Mouse (Mus musculus) hindbrain, embryonic 10.5 days (tissue): ENCODE data around the gene Cldn4. TPM values are rescaled to one million over a fixed set of nuclear protein-coding genes. Genes with fewer than 3 reads are reported as not detected.

ENCODE experiments used
- polyA plus RNA-seq: library from polyadenylated mRNA; unstranded; fragments of >200 nt; fragmentation: Nextera tagmentation; extraction: Ambion mirVana; gene quantifications from 2 replicates; pipeline ENCODE4 v1.2.1, GENCODE M21; 2016

The Cldn4 gene
- polyA plus RNA-seq, 1 experiment from 2014 or later = 11.0 TPM

Other genes starting within 250 kb of the Cldn4 start
- gene Eln, start 199.6 kb downstream of the Cldn4 start, polyA plus RNA-seq = 1.2 and 2.3 TPM in 2 replicates
- not detected in 2 replicates for gene Tmem270, start 40.2 kb downstream of the Cldn4 start, polyA plus RNA-seq
- gene Cldn13, start 31.4 kb downstream of the Cldn4 start, polyA plus RNA-seq = 2.8 and 3.9 TPM in 2 replicates
- 12.0 and 12.6 TPM in 2 replicates for gene Mettl27, start 14.6 kb downstream of the Cldn4 start, polyA plus RNA-seq
- 7.9 and 16.3 TPM in 2 replicates for gene Cldn3, start 39.3 kb upstream of the Cldn4 start, polyA plus RNA-seq
- gene Abhd11, start 62.2 kb upstream of the Cldn4 start, polyA plus RNA-seq = 42.2 and 43.6 TPM in 2 replicates
- gene Stx1a, start 76.5 kb upstream of the Cldn4 start, polyA plus RNA-seq = 17.0 and 20.5 TPM in 2 replicates
- 24.5 and 30.4 TPM in 2 replicates for gene Dnajc30, start 117.3 kb upstream of the Cldn4 start, polyA plus RNA-seq
- gene Bud23, start 118.0 kb upstream of the Cldn4 start, polyA plus RNA-seq = 155 and 160 TPM in 2 replicates
- 8.6 and 19.2 TPM in 2 replicates for gene Vps37d, start 131.3 kb upstream of the Cldn4 start, polyA plus RNA-seq
- 1.7 and 2.8 TPM in 2 replicates for gene Mlxipl, start 143.0 kb upstream of the Cldn4 start, polyA plus RNA-seq
- 20.0 and 23.7 TPM in 2 replicates for gene Tbl2, start 202.7 kb upstream of the Cldn4 start, polyA plus RNA-seq
- gene Bcl7b, start 221.3 kb upstream of the Cldn4 start, polyA plus RNA-seq = 45.7 and 46.1 TPM in 2 replicates
- gene Baz1b, start 240.3 kb upstream of the Cldn4 start, polyA plus RNA-seq = 41.1 and 53.8 TPM in 2 replicates